Mouse (Mus musculus) limb, embryonic 13.5 days (tissue): ENCODE results near the gene Gm20518. TPM values are rescaled to one million over a fixed set of nuclear protein-coding genes. Genes with fewer than 3 reads are reported as not detected.
A peak's percentile ranks its signal among the peaks of the same experiment; 100 is the strongest.

Experiments
- ATAC-seq: fragments of 200-750 bp; cut with Nextera tagmentation; 2 replicates; pipeline ENCODE4 v1.8.0; 2017; ENCODE audit warnings: low read depth, moderate number of reproducible peaks, moderate TSS enrichment; ENCODE audit not compliant: low FRiP score
- H3K27ac ChIP-seq: fragments of 300-500 bp; sonication (generic); 2 replicates; pipeline ENCODE4 v1.5.1; 2015; ENCODE audit warnings: inconsistent platforms, mild to moderate bottlenecking, moderate library complexity
- H3K27me3 ChIP-seq: fragments of 300-500 bp; sonication (generic); 2 replicates; pipeline ENCODE4 v1.6.1; 2015; ENCODE audit warnings: mild to moderate bottlenecking, inconsistent platforms
- H3K36me3 ChIP-seq: fragments of 300-500 bp; sonication (generic); 2 replicates; pipeline ENCODE4 v1.6.1; 2015; ENCODE audit warnings: inconsistent platforms, mild to moderate bottlenecking, moderate library complexity
- H3K4me1 ChIP-seq: fragments of 300-500 bp; sonication (generic); 2 replicates; pipeline ENCODE4 v1.6.1; 2015; ENCODE audit warnings: inconsistent platforms
- H3K4me2 ChIP-seq: fragments of 300-500 bp; sonication (generic); replicated peaks from 2 replicates; pipeline ENCODE4 v1.6.1; 2015; ENCODE audit warnings: inconsistent platforms, mild to moderate bottlenecking, moderate library complexity
- H3K4me3 ChIP-seq: fragments of 300-500 bp; sonication (generic); 2 replicates; pipeline ENCODE4 v1.5.1; 2015; ENCODE audit warnings: moderate library complexity, mild to moderate bottlenecking, inconsistent platforms
- H3K9ac ChIP-seq: fragments of 300-500 bp; sonication (generic); 2 replicates; pipeline ENCODE4 v1.6.1; 2015; ENCODE audit warnings: mild to moderate bottlenecking, inconsistent platforms
- H3K9me3 ChIP-seq: fragments of 300-500 bp; sonication (generic); 2 replicates; pipeline ENCODE4 v1.6.1; 2016; ENCODE audit warnings: inconsistent platforms
- WGBS: fragments of 180-500 bp; shearing (Covaris S2); methylation state at CpG from one replicate; pipeline ENCODE4 v1.1.7; 2015; 5-methylcytosine and 5-hydroxymethylcytosine counted together
- polyA plus RNA-seq: library from polyadenylated mRNA; unstranded; fragments of >200 nt; fragmentation: Nextera tagmentation; extraction: Ambion mirVana; gene quantifications from 2 replicates; pipeline ENCODE4 v1.2.1, GENCODE M21; 2015

Gene Gm20518
- polyA plus RNA-seq, 1 experiment from 2014 or later, result 0.53 TPM

GRCm38 (mm10) chr16:17835481-17835880 is 56.0 kb downstream of the Gm20518 start:
- no peak overlapping the region for H3K27ac ChIP-seq
- ATAC-seq, result no peak
- peaks cover 77% of the 10 kb centered on the region for H3K27me3 ChIP-seq
- peaks cover 18% of the 10 kb centered on the region for H3K36me3 ChIP-seq
- 50% methylated on average over 13 of the region's 13 CpGs for WGBS
- no peak overlapping the region for H3K4me3 ChIP-seq
- peaks cover 22% of the 10 kb centered on the region for H3K4me1 ChIP-seq
- no peaks in the 10 kb centered on the region for H3K9me3 ChIP-seq
- no peak overlapping the region for H3K4me2 ChIP-seq
- H3K9ac ChIP-seq, result no peak overlapping the region

GRCm38 (mm10) chr16:17834543-17834942 is 56.9 kb downstream of the Gm20518 start:
- H3K27ac ChIP-seq, result no peak overlapping the region
- peak overlapping the region; percentile 99 for H3K4me2 ChIP-seq
- H3K9me3 ChIP-seq, result no peaks in the 10 kb centered on the region
- 50% methylated on average over 7 of the region's 7 CpGs for WGBS
- H3K9ac ChIP-seq, result peak overlapping the region; percentile 78; the same call in 1 of the 2 replicates
- H3K36me3 ChIP-seq, result 0 out of 2 replicates have a peak, but pooled peaks cover 8% of the 10 kb centered on the region
- peaks cover 82% of the 10 kb centered on the region for H3K27me3 ChIP-seq
- H3K4me1 ChIP-seq, result peaks cover 22% of the 10 kb centered on the region
- ATAC-seq, result no peak
- H3K4me3 ChIP-seq, result peak overlapping the region; percentile 66

- peak overlapping the region; percentile 99 for H3K4me2 ChIP-seq
- H3K4me3 ChIP-seq, result peak overlapping the region; percentile 66
- WGBS, result under 1% methylated on average over 74 of the region's 103 CpGs
- H3K27me3 ChIP-seq, result peaks cover 82% of the 10 kb centered on the region
- ATAC-seq, result peak; percentile 62
- no peaks in the 10 kb centered on the region for H3K9me3 ChIP-seq
- H3K9ac ChIP-seq, result peak overlapping the region; percentile 78
- 0 out of 2 replicates have a peak, but pooled peaks cover 7% of the 10 kb centered on the region for H3K36me3 ChIP-seq
- H3K4me1 ChIP-seq, result peaks cover 22% of the 10 kb centered on the region
- no peak overlapping the region; the same call in 1 of the 2 replicates for H3K27ac ChIP-seq
Measured at GRCm38 (mm10) chr16:17833681-17834399, 57.6 kb downstream of the Gm20518 start.

GRCm38 (mm10) chr16:17833321-17833680 is 58.2 kb downstream of the Gm20518 start:
- H3K36me3 ChIP-seq, result 0 out of 2 replicates have a peak, but pooled peaks cover 3% of the 10 kb centered on the region
- H3K9me3 ChIP-seq, result no peaks in the 10 kb centered on the region
- under 1% methylated on average over 37 of the region's 37 CpGs for WGBS
- peaks cover 22% of the 10 kb centered on the region for H3K4me1 ChIP-seq
- peak overlapping the region; percentile 66 for H3K4me3 ChIP-seq
- no peak overlapping the region; the same call in 1 of the 2 replicates for H3K27ac ChIP-seq
- H3K9ac ChIP-seq, result peak overlapping the region; percentile 78
- H3K4me2 ChIP-seq, result peak overlapping the region; percentile 99
- ATAC-seq, result peak; percentile 59
- peaks cover 82% of the 10 kb centered on the region for H3K27me3 ChIP-seq

GRCm38 (mm10) chr16:17832821-17833220 is 58.6 kb downstream of the Gm20518 start, which contains the start of gene B830017H08Rik:
B830017H08Rik (plus strand) TSS chr16:17833121.
- Histone ChIP-seq H3K4me3 (peak within 1 kb of the TSS; percentile 66), H3K4me1 (peaks cover 22% of the 10 kb centered on the region), H3K4me2 (peak within 1 kb of the TSS; percentile 99), H3K9me3 (no peaks in the 10 kb centered on the region), H3K9ac (peak within 1 kb of the TSS; percentile 78), H3K27ac (no peak within 1 kb of the TSS; the same call in 1 of the 2 replicates), H3K27me3 (peaks cover 79% of the 10 kb centered on the region), H3K36me3 (0 out of 2 replicates have a peak, but pooled peaks cover 2% of the 10 kb centered on the region)
- 29% methylated on average over 7 of the region's 7 CpGs for WGBS
- ATAC-seq, result no peak

GRCm38 (mm10) chr16:17831781-17832180 is 59.7 kb downstream of the Gm20518 start:
- Histone ChIP-seq H3K4me2 (no peak overlapping the region), H3K4me3 (peak overlapping the region; percentile 1; the same call in 1 of the 2 replicates), H3K36me3 (no peaks in the 10 kb centered on the region), H3K9me3 (no peaks in the 10 kb centered on the region), H3K27ac (no peak overlapping the region), H3K9ac (no peak overlapping the region), H3K27me3 (peaks cover 68% of the 10 kb centered on the region), H3K4me1 (peaks cover 22% of the 10 kb centered on the region)
- 15% methylated on average over 11 of the region's 11 CpGs for WGBS
- ATAC-seq, result no peak

- H3K27ac ChIP-seq, result no peak overlapping the region
- peaks cover 21% of the 10 kb centered on the region for H3K4me1 ChIP-seq
- no peak overlapping the region for H3K9ac ChIP-seq
- no peak overlapping the region for H3K4me2 ChIP-seq
- H3K4me3 ChIP-seq, result no peak overlapping the region
- no peaks in the 10 kb centered on the region for H3K9me3 ChIP-seq
- ATAC-seq, result no peak
- 59% methylated on average over 10 of the region's 10 CpGs for WGBS
- peaks cover 56% of the 10 kb centered on the region for H3K27me3 ChIP-seq
- H3K36me3 ChIP-seq, result no peaks in the 10 kb centered on the region
Measured at GRCm38 (mm10) chr16:17830385-17831178, 60.9 kb downstream of the Gm20518 start.

- Histone ChIP-seq H3K4me2 (no peak overlapping the region), H3K4me3 (no peak overlapping the region), H3K4me1 (peaks cover 14% of the 10 kb centered on the region), H3K36me3 (no peaks in the 10 kb centered on the region), H3K27ac (no peak overlapping the region), H3K9ac (no peak overlapping the region), H3K27me3 (peaks cover 39% of the 10 kb centered on the region), H3K9me3 (no peaks in the 10 kb centered on the region)
- 33% methylated on average over 3 of the region's 3 CpGs for WGBS
- ATAC-seq, result no peak
Measured at GRCm38 (mm10) chr16:17828867-17829266, 62.6 kb downstream of the Gm20518 start.

GRCm38 (mm10) chr16:17828229-17828628 is 63.2 kb downstream of the Gm20518 start:
- Histone ChIP-seq H3K27ac (no peak overlapping the region), H3K36me3 (no peaks in the 10 kb centered on the region), H3K27me3 (peaks cover 33% of the 10 kb centered on the region), H3K4me2 (no peak overlapping the region), H3K4me3 (no peak overlapping the region), H3K9ac (no peak overlapping the region), H3K4me1 (peaks cover 12% of the 10 kb centered on the region), H3K9me3 (no peaks in the 10 kb centered on the region)
- 88% methylated on average over 2 of the region's 2 CpGs for WGBS
- ATAC-seq, result no peak

GRCm38 (mm10) chr16:17826500-17826899 is 65.0 kb downstream of the Gm20518 start:
- Histone ChIP-seq H3K9me3 (no peaks in the 10 kb centered on the region), H3K4me3 (no peak overlapping the region), H3K36me3 (no peaks in the 10 kb centered on the region), H3K9ac (no peak overlapping the region), H3K27me3 (peaks cover 16% of the 10 kb centered on the region), H3K4me1 (0 out of 2 replicates have a peak, but pooled peaks cover 6% of the 10 kb centered on the region), H3K27ac (no peak overlapping the region), H3K4me2 (no peak overlapping the region)
- 72% methylated on average over 2 of the region's 2 CpGs for whole genome bisulfite sequencing
- ATAC-seq, result no peak

- H3K4me2 ChIP-seq, result peak overlapping the region; percentile 82; the same call in 1 of the 2 replicates
- peaks cover 28% of the 10 kb centered on the region for H3K4me1 ChIP-seq
- H3K9me3 ChIP-seq, result no peaks in the 10 kb centered on the region
- H3K27ac ChIP-seq, result no peak overlapping the region
- peaks cover 3% of the 10 kb centered on the region; the same call in 1 of the 2 replicates for H3K27me3 ChIP-seq
- peak overlapping the region; percentile 77 for H3K9ac ChIP-seq
- H3K36me3 ChIP-seq, result no peaks in the 10 kb centered on the region
- ATAC-seq, result no peak
- 78% methylated on average over 8 of the region's 8 CpGs for WGBS
- no peak overlapping the region for H3K4me3 ChIP-seq
Measured at GRCm38 (mm10) chr16:17816528-17816927, 74.9 kb downstream of the Gm20518 start.
